Mouse (Mus musculus): ENCODE results near the gene Pdcl2.

GRCm38 (mm10) chr5:76351537-76351936 lies 20.6 kb upstream of the Pdcl2 start:
- no peak for TF ChIP-seq CTCF (IDR thresholded peaks at IDR 0.05; ENCODE audit: insufficient read depth, low read length)
- no peak for TF ChIP-seq POLR2A (IDR thresholded peaks at IDR 0.05; ENCODE audit: borderline replicate concordance, extremely low read depth, low read depth, low read length)
